Mouse (Mus musculus): ENCODE measurements around the gene Pmp22. TPM values are rescaled to one million over a fixed set of nuclear protein-coding genes. Genes with fewer than 3 reads are reported as not detected.

Pmp22 gene
- polyA plus RNA-seq, 1 experiment from 2014 or later: 191 TPM

DNA sequence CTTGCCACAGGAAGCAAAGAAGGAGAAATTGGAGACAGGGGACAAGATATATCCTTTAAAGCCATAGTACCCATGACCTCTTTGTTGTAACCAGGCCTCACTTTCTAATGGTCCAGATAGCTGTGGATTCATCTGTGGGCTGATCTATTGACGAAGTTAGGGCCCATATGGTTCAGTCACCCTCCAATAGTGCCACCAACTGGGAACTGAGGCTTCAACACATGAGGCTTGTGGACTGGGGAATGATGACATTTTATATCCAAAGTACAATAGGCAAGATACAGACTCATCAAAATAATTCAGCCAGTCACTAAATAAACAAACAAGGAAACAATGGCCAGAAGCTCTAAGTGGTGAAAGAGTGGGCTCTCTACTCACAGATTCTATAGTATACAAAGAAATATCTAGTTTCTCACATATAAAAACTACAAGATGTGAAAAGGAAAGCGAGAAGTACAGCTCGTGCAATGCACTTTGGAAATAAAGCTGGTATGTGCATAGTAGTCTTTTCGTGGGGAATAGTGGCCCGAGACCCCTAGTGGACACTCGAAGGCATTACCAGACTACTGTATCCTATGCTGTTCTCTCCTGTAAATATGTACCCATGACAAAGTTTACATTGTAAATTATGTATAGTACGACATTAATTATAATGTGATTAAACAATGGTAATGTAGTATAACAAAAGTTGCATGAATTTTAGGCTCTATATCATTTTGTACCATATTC, 36.1 kb downstream of the Pmp22 start:
- no peaks in the 10 kb centered on the region for H3K9me3 ChIP-seq
- H3K9ac ChIP-seq: no peak overlapping the region
- 44% methylated on average over 7 of the region's 7 CpGs for WGBS
- H3K4me2 ChIP-seq (replicated peaks): no peak overlapping the region
- peaks cover 11% of the 10 kb centered on the region for H3K36me3 ChIP-seq
- H3K27ac ChIP-seq: no peak overlapping the region
- no peak overlapping the region for H3K4me3 ChIP-seq
- ATAC-seq (ENCODE audit: low FRiP score, low read depth): no peak
- H3K4me1 ChIP-seq: peaks cover 16% of the 10 kb centered on the region
- H3K27me3 ChIP-seq: no peaks in the 10 kb centered on the region

DNA sequence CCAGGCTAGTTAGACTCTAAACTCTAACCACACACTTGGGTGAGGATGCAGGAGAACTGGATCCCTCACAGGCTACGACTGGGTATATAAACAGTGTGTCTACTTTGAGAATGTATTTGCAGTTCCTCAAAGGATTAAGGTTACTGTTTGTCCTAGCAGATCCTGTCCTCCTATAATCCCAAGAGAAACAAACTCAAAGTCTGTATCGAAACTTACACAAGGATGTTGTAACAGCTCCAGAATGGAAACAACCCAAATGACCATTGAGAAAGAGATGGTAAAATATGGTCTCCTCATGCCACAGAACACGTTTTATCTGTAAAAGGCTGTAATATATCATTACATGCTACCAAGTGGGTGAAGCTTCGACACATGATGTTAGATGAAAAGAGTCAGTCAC, 39.0 kb downstream of the Pmp22 start:
- H3K9ac ChIP-seq: no peak overlapping the region
- no peak overlapping the region for H3K4me2 ChIP-seq (replicated peaks)

DNA sequence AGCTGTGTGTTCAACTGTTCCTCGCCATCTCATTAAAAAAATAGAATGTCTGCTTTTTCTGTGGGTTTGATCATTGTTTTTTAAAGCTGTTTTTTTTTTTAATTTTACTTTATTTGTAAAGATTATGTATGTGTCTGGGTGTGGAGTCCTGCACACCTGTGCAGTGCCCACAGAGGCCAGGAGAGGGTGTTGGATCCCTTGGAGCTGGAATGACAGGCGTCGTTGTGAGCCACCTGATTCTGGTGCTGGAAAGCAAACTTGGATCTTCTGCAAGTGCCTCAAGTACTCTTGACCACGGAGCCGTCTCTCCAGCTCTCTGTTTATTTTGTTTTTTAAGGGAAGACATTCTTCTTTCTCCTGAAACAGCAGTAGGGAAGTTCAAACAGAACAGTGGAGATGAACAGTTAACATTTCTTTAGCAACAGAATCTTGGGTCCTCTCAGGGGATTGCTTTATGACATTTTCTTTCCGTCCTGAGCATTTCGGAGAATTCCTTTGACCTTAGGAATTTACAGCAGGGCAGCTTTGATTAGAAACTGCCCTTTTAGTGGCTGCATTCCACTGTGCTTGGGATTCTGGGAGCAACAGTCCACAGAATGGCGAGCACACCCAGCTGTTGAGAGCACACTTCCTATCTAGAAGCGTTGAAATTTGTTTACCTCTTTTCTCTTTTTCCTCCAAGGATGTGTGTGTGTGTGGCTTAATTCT, 39.9 kb downstream of the Pmp22 start:
- no peaks in the 10 kb centered on the region for H3K27me3 ChIP-seq
- no peak overlapping the region for H3K4me3 ChIP-seq
- H3K4me2 ChIP-seq (replicated peaks): peak overlapping the region; percentile 3; the same call in 1 of the 2 replicates
- peaks cover 16% of the 10 kb centered on the region for H3K4me1 ChIP-seq
- H3K9me3 ChIP-seq: no peaks in the 10 kb centered on the region
- H3K9ac ChIP-seq: no peak overlapping the region
- H3K27ac ChIP-seq: no peak overlapping the region
- no peaks in the 10 kb centered on the region for H3K36me3 ChIP-seq
- WGBS: 17% methylated on average over 9 of the region's 9 CpGs
- no peak for ATAC-seq (ENCODE audit: low FRiP score, low read depth)

More for the DNA sequence above, 39.0 kb downstream of the Pmp22 start:
- Histone ChIP-seq H3K27ac (no peak overlapping the region), H3K9me3 (no peaks in the 10 kb centered on the region), H3K27me3 (no peaks in the 10 kb centered on the region), H3K36me3 (no peaks in the 10 kb centered on the region), H3K4me1 (peaks cover 16% of the 10 kb centered on the region), H3K4me3 (no peak overlapping the region)
- 77% methylated on average over 4 of the region's 4 CpGs for WGBS
- no peak for ATAC-seq (ENCODE audit: low FRiP score, low read depth)

DNA sequence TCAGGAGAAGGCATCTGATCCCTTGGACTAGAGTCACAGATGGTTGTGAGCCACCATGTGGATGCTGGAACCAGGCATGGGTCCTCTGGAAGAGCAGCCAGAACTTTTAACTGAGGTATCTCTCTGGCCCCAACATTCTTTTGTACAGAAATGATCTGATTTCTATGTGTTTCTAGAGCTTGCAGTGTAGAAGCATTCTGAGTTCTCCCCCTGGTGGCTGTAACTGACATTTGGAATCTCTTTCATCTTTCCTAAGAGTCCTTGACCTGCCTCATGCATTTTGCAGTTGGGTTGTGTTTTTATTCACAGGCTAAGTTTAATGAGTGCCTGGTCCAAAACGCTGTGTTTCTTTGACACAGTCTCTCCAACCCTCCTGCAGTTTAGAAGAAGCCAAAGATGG, 43.2 kb downstream of the Pmp22 start:
- 17% methylated on average over 1 of the region's 1 CpGs for WGBS
- no peaks in the 10 kb centered on the region for H3K27me3 ChIP-seq
- no peak overlapping the region for H3K27ac ChIP-seq
- no peaks in the 10 kb centered on the region for H3K36me3 ChIP-seq
- ATAC-seq (ENCODE audit: low FRiP score, low read depth): no peak
- H3K4me1 ChIP-seq: peaks cover 16% of the 10 kb centered on the region
- no peak overlapping the region for H3K9ac ChIP-seq
- no peak overlapping the region for H3K4me2 ChIP-seq (replicated peaks)
- H3K4me3 ChIP-seq: no peak overlapping the region
- no peaks in the 10 kb centered on the region for H3K9me3 ChIP-seq

DNA sequence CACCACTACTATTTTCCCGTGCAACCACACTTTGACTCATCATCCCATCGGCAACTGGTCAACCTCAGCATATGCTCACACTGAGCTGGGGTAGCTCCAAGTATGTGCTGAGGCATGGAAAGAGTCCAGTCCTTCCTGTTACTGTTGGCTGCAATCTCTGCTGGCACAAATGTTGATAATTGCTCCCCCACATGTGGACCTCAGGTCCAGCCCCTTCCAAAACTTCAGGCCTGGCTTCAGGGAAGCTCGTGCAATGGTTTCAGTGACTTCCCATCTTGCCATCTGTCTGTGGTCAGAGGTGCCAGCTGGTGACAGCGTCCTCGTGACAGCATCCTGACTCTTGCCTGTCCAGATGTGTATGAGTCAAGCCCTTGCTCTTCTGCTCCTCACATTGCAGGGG, 44.8 kb downstream of the Pmp22 start:
- Histone ChIP-seq H3K27me3 (no peaks in the 10 kb centered on the region), H3K4me2 (replicated peaks) (no peak overlapping the region), H3K27ac (no peak overlapping the region), H3K4me3 (no peak overlapping the region), H3K9ac (no peak overlapping the region), H3K4me1 (peaks cover 12% of the 10 kb centered on the region), H3K36me3 (no peaks in the 10 kb centered on the region), H3K9me3 (no peaks in the 10 kb centered on the region)
- 80% methylated on average over 5 of the region's 5 CpGs for WGBS
- ATAC-seq (ENCODE audit: low FRiP score, low read depth): no peak

DNA sequence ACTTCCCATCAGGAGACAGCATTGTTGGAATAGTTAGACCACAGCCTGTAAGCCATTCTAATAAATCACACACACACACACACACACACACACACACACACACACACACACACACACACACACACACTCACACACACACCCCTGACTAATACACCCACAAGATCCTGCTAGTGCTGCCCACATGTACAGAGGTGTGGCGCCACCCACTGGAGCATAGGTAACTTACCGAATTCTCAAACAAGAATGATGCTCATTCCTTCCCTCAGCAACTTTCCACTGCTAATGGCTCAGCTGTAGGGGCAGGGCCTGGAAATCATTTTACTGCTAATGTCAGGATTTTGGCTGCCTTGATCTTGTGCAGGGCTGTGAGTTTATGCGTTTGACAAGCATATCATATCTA, 46.5 kb downstream of the Pmp22 start:
- ATAC-seq (ENCODE audit: low FRiP score, low read depth): no peak
- no peaks in the 10 kb centered on the region for H3K9me3 ChIP-seq

DNA sequence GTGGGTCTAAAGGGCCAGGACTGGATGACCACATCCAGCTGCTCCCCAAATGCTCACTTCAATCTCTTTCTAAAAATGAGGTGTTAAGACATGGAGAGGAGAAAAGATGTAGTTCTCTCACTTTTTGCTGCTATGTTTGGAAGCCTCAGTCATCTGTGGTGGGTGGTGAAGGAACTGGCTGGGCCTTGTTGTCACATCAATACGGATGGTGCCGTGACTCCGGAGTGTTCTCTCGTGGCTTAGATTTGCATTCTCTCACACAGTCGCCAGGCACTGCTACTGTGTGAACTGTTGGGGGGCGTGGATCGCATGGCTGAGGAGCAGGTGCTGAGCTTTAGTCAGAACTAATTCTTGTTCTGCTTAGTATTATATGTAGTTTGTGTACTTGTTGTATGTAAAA, 47.6 kb downstream of the Pmp22 start:
- H3K4me3 ChIP-seq: no peak overlapping the region
- no peaks in the 10 kb centered on the region for H3K36me3 ChIP-seq
- H3K27ac ChIP-seq: no peak overlapping the region
- no peaks in the 10 kb centered on the region for H3K9me3 ChIP-seq
- H3K4me1 ChIP-seq: no peaks in the 10 kb centered on the region
- H3K9ac ChIP-seq: no peak overlapping the region
- H3K27me3 ChIP-seq: no peaks in the 10 kb centered on the region
- no peak overlapping the region for H3K4me2 ChIP-seq (replicated peaks)
- WGBS: 72% methylated on average over 7 of the region's 7 CpGs
- ATAC-seq (ENCODE audit: low FRiP score, low read depth): no peak

More for the DNA sequence above, 46.5 kb downstream of the Pmp22 start:
- Histone ChIP-seq H3K4me1 (no peaks in the 10 kb centered on the region), H3K9ac (no peak overlapping the region), H3K27me3 (no peaks in the 10 kb centered on the region), H3K27ac (no peak overlapping the region), H3K4me3 (no peak overlapping the region), H3K36me3 (no peaks in the 10 kb centered on the region), H3K4me2 (replicated peaks) (no peak overlapping the region)
- 40% methylated on average over 3 of the region's 3 CpGs for WGBS

DNA sequence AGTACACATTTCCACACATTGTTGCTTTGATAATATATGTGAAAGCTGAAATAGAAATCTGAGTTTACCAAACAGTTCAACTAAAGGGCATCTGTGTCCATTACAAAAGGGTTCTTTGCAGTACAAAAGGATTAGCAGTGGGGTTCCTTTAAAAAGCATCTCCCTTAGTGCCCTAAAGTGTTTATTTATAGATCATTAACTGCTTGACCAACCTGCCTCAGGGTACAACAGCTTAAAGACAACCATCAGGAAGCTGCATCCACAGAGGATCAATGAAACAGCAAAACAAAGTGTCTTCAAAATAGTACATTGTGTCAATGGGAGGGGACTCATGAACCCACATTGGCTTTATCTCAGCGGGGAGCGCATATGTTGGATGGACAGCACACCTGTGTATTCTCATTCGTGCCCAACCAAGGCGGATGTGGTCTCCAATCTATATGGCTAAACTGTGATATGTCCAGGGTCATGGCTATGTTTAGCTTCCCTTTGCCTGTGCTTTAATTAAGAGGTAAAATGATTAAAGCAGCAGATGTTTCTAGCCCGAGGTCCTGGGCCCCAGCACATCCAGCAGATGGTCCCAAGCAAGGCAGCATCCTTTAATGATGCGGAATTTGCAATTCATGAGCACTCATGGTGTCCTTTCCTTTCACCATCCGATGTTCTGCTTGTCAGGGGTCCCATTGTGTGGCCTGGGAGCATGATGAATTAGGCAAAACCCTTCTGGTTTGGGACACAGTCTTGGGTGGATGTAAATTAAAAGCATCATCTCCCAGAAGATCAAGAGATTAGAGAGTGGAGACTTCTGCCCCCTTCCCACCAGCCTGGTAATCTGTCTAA, 51.7 kb downstream of the Pmp22 start:
- Histone ChIP-seq H3K36me3 (no peaks in the 10 kb centered on the region), H3K27me3 (no peaks in the 10 kb centered on the region), H3K27ac (no peak overlapping the region), H3K9me3 (no peaks in the 10 kb centered on the region), H3K4me2 (replicated peaks) (no peak overlapping the region), H3K4me3 (no peak overlapping the region), H3K9ac (no peak overlapping the region), H3K4me1 (no peaks in the 10 kb centered on the region)
- no peak for ATAC-seq (ENCODE audit: low FRiP score, low read depth)
- WGBS: 58% methylated on average over 7 of the region's 7 CpGs

DNA sequence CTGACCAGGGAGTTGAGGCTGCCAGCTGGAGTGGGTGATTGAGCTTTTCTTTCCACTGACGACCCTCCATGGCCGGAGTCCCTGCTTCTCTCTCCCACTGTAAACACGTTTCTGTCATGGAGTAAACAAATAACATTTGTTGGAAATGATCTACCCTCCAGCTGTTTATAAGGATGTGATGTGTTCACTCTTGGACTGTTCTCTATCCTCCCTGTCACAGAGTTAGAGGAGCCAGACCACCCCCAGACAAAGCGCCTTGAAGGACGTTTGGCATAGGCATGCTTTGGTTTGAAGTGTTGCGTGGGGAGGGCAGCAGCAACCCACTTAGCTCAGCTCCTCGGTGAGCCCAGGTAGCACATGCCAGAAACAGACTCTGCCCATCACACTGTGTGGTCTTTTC, 60.0 kb downstream of the Pmp22 start:
- Histone ChIP-seq H3K4me2 (replicated peaks) (no peak overlapping the region), H3K27ac (no peak overlapping the region), H3K9me3 (no peaks in the 10 kb centered on the region), H3K4me3 (no peak overlapping the region), H3K27me3 (no peaks in the 10 kb centered on the region), H3K4me1 (no peaks in the 10 kb centered on the region), H3K36me3 (no peaks in the 10 kb centered on the region), H3K9ac (no peak overlapping the region)
- ATAC-seq (ENCODE audit: low FRiP score, low read depth): no peak
- WGBS: 81% methylated on average over 7 of the region's 7 CpGs

DNA sequence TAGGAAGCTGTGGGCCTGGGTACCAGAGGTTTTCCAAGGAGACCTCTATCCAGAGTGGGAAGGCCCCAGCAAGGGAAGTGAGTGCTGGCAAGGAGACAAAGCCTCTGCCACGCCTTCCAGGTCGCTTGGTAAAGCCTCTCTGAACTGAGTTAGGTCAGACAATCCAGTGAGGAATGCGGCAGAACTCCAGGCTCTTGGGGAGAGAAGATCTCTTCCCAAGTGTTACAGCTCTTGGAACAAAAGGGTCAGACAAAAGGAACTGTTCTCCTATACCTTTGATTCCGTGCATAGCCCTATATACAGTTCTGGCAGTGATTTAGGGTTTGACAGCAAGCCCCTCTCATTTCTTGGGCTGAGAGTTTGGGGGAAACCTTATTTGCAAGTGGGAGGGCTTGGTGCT, 69.3 kb downstream of the Pmp22 start:
- Histone ChIP-seq H3K4me3 (no peak overlapping the region), H3K36me3 (no peaks in the 10 kb centered on the region), H3K4me2 (replicated peaks) (no peak overlapping the region), H3K9me3 (peaks cover 10% of the 10 kb centered on the region; the same call in 1 of the 2 replicates), H3K9ac (no peak overlapping the region), H3K27ac (no peak overlapping the region), H3K27me3 (no peaks in the 10 kb centered on the region), H3K4me1 (no peaks in the 10 kb centered on the region)
- no peak for ATAC-seq (ENCODE audit: low FRiP score, low read depth)
- 50% methylated on average over 4 of the region's 4 CpGs for WGBS

DNA sequence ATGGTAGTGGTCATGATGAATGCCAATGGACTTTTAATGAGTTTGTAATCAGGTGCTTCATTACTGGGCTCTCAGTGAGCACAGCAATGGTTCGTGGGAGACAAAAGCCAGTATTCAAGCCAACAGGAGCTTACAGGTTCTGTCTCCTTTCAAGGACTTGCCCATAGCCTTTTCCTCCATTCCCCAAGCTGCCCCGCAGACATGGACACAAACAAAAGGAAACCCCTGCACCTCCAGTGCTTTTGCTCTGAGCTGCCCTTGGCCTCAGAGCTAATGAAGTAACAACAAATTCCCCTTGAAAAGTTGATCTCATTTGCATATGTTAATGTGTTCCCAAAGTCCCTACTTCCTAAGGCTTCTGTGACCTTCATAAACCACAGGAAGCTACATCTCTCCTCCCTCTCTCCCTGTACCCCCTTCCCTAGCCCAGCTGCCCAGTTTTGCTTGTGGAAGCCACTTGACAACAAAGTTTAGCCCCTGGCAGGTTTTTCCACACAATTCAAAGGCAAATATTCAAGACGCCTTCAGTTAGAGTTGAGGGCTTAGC, 73.3 kb downstream of the Pmp22 start:
- H3K4me1 ChIP-seq: no peaks in the 10 kb centered on the region
- H3K9ac ChIP-seq: no peak overlapping the region
- H3K4me2 ChIP-seq (replicated peaks): no peak overlapping the region
- H3K4me3 ChIP-seq: no peak overlapping the region
- no peaks in the 10 kb centered on the region for H3K27me3 ChIP-seq
- H3K36me3 ChIP-seq: no peaks in the 10 kb centered on the region
- ATAC-seq (ENCODE audit: low FRiP score, low read depth): no peak
- WGBS: 68% methylated on average over 3 of the region's 3 CpGs
- H3K27ac ChIP-seq: no peak overlapping the region
- peaks cover 10% of the 10 kb centered on the region for H3K9me3 ChIP-seq
